Mouse (Mus musculus) ES-E14 (cell line): ENCODE results near the gene Dram2.

ENCODE experiments used
- CHD2 ChIP-seq: IDR thresholded peaks from 2 replicates; pipeline ENCODE4 v1.6.1; 2014; ENCODE audit warnings: mild to moderate bottlenecking, low read depth, low read length, inconsistent platforms
- HCFC1 ChIP-seq: IDR thresholded peaks from 2 replicates; pipeline ENCODE4 v1.6.1; 2012; ENCODE audit warnings: low read length, inconsistent platforms, borderline replicate concordance; ENCODE audit not compliant: insufficient read depth
- MAFK ChIP-seq: IDR thresholded peaks from 2 replicates; pipeline ENCODE4 v1.6.1; 2014; ENCODE audit warnings: mild to moderate bottlenecking, low read depth, low read length, inconsistent platforms; ENCODE audit not compliant: insufficient read depth
- ZC3H11A ChIP-seq: IDR thresholded peaks from 2 replicates; pipeline ENCODE4 v1.6.1; 2012; ENCODE audit warnings: low read depth, mild to moderate bottlenecking, inconsistent platforms, low read length, borderline replicate concordance
- ZNF384 ChIP-seq: IDR thresholded peaks from 2 replicates; pipeline ENCODE4 v1.6.1; 2012; ENCODE audit warnings: low read depth, low read length, inconsistent platforms

- TF ChIP-seq MAFK (no peak), ZC3H11A (no peak), HCFC1 (no peak), CHD2 (no peak), ZNF384 (no peak)
These were observed 32.6 kb upstream of the Dram2 start for GRCm38 (mm10) chr3:106515016-106515415.
